Mouse (Mus musculus) forebrain, embryonic 11.5 days (tissue): ENCODE results near the gene Prss30. TPM values are rescaled to one million over a fixed set of nuclear protein-coding genes. Genes with fewer than 3 reads are reported as not detected.
"Not testable (repeated sequence)": the region's sequence is repeated elsewhere in the genome, so short reads cannot be mapped to it uniquely, and the experiment has no call there.

Experiments used
- ATAC-seq: fragments of 200-750 bp; cut with Nextera tagmentation; replicated peaks from 2 replicates; pipeline ENCODE4 v1.8.0; 2017; ENCODE audit warnings: moderate TSS enrichment; ENCODE audit not compliant: low FRiP score
- DNase-seq: peaks from one replicate; pipeline ENCODE4 v3.0.0-alpha.2; 2017; ENCODE audit warnings: low spot score
- H3K27ac ChIP-seq: fragments of 300-500 bp; sonication (generic); 2 replicates; pipeline ENCODE4 v1.5.1; 2014; ENCODE audit warnings: low read depth, low read length
- H3K27me3 ChIP-seq: fragments of 300-500 bp; sonication (generic); 2 replicates; pipeline ENCODE4 v1.6.1; 2014; ENCODE audit warnings: mild to moderate bottlenecking, low read length, mixed read lengths; ENCODE audit not compliant: control insufficient read depth, insufficient read depth
- H3K36me3 ChIP-seq: fragments of 300-500 bp; sonication (generic); 2 replicates; pipeline ENCODE4 v1.6.1; 2014; ENCODE audit warnings: mild to moderate bottlenecking, low read length, moderate library complexity, mixed read lengths; ENCODE audit not compliant: control insufficient read depth, insufficient read depth
- H3K4me1 ChIP-seq: fragments of 300-500 bp; sonication (generic); replicated peaks from 2 replicates; pipeline ENCODE4 v1.6.1; 2014; ENCODE audit warnings: low read length, mixed read lengths; ENCODE audit not compliant: control insufficient read depth, insufficient read depth
- H3K4me2 ChIP-seq: fragments of 300-500 bp; sonication (generic); 2 replicates; pipeline ENCODE4 v1.6.1; 2014; ENCODE audit warnings: low read depth, mild to moderate bottlenecking, low read length, moderate library complexity, mixed read lengths; ENCODE audit not compliant: severe bottlenecking
- H3K4me3 ChIP-seq: fragments of 300-500 bp; sonication (generic); 2 replicates; pipeline ENCODE4 v1.5.1; 2014; ENCODE audit warnings: low read depth, low read length
- H3K9ac ChIP-seq: fragments of 300-500 bp; sonication (generic); 2 replicates; pipeline ENCODE4 v1.6.1; 2014; ENCODE audit warnings: low read length
- H3K9me3 ChIP-seq: fragments of 300-500 bp; sonication (generic); 2 replicates; pipeline ENCODE4 v1.6.1; 2016; ENCODE audit warnings: low read length, mixed read lengths; ENCODE audit not compliant: control insufficient read depth
- WGBS: fragments of 180-500 bp; shearing (Covaris S2); extraction: QIAGEN DNeasy Blood & Tissue Kit; methylation state at CpG from one replicate; pipeline ENCODE4 v1.1.7; 2014; 5-methylcytosine and 5-hydroxymethylcytosine counted together
- microRNA-seq: library from miRNA; unstranded; fragments of <30 nt; microRNA quantifications from one replicate; pipeline ENCODE4, GENCODE M21; 2016; ENCODE audit not compliant: insufficient number of aligned reads
- polyA plus RNA-seq: library from polyadenylated mRNA; unstranded; fragments of >200 nt; fragmentation: Nextera tagmentation; extraction: Ambion mirVana; gene quantifications from 2 replicates; pipeline ENCODE4 v1.2.1, GENCODE M21; 2014

The Prss30 gene
- polyA plus RNA-seq, 1 experiment from 2014 or later, result not detected

- not testable (repeated sequence) for H3K4me1 ChIP-seq, ATAC-seq, H3K9me3 ChIP-seq, H3K27me3 ChIP-seq, H3K4me2 ChIP-seq, H3K27ac ChIP-seq, H3K9ac ChIP-seq, H3K36me3 ChIP-seq, H3K4me3 ChIP-seq, DNase-seq
- 82% methylated on average over 4 of the region's 4 CpGs for WGBS
These were observed 29.5 kb downstream of the Prss30 start for GRCm38 (mm10) chr17:23950828-23951227.

GRCm38 (mm10) chr17:23949068-23949467 is 31.3 kb downstream of the Prss30 start:
- ATAC-seq (no peak), DNase-seq (no peak)
- WGBS, result 84% methylated on average over 2 of the region's 2 CpGs
- no peaks in the 10 kb centered on the region for H3K36me3 ChIP-seq
- H3K27me3 ChIP-seq, result no peaks in the 10 kb centered on the region
- no peak overlapping the region for H3K27ac ChIP-seq
- H3K4me2 ChIP-seq, result no peak overlapping the region
- no peak overlapping the region for H3K9ac ChIP-seq
- H3K4me1 ChIP-seq, result no peaks in the 10 kb centered on the region
- no peaks in the 10 kb centered on the region for H3K9me3 ChIP-seq
- no peak overlapping the region for H3K4me3 ChIP-seq

GRCm38 (mm10) chr17:23947486-23947885 is 32.9 kb downstream of the Prss30 start:
- H3K9me3 ChIP-seq, H3K27me3 ChIP-seq, H3K4me3 ChIP-seq, DNase-seq, ATAC-seq, H3K4me1 ChIP-seq, H3K4me2 ChIP-seq, H3K27ac ChIP-seq, H3K9ac ChIP-seq, H3K36me3 ChIP-seq: not testable (repeated sequence)
- 77% methylated on average over 4 of the region's 4 CpGs for WGBS

DNA sequence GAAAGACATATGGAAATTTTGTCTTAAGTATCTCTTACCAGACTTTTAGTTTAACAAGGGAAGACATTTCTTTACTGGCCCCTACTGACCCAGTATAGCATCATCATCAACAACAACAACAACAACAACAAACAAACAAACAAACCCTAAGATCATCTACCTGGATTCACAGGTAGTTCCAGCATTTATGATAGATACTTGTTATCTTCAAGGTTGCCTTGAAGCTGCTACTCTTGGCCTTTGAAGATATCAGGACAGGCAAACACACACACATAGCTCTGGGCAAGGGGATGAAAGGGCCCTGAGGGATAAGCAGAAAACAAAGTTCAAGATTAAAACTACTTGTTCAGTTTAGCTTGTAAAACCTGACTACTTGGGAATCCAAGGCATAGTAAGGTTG is 39.0 kb downstream of the Prss30 start, which contains the start of gene Sbp:
Gene Sbp (plus strand): TSS at position 301 of the 400 bp plus-strand sequence.
- DNase-seq, result no peak
- H3K4me3 ChIP-seq, result no peak within 1 kb of the TSS
- no peak within 1 kb of the TSS for H3K9ac ChIP-seq

DNA sequence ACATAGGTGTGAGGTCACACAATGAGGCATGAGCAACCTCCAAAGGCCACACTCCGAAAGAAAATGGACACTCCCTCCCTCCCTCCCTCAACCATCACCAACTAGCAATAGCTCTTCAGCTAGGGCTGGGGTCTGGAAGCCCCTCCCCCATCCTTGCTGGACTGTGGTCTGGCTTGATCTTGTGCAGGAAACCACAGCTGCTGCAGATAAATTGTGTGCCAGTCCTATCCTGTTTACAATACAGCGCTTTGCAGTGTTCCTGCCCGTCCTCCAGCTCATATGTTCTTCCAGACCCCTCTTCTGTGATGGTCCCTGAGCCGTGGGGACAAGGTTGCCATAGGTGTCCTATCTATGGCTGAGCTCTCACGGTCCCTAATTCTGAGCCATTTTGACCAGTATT is 49.2 kb downstream of the Prss30 start:
- no peaks in the 10 kb centered on the region for H3K9me3 ChIP-seq
- no peak overlapping the region for H3K9ac ChIP-seq
- H3K36me3 ChIP-seq, result no peaks in the 10 kb centered on the region
- H3K4me3 ChIP-seq, result no peak overlapping the region
- ATAC-seq, result no peak
- H3K27me3 ChIP-seq, result no peaks in the 10 kb centered on the region
- whole genome bisulfite sequencing, result 85% methylated on average over 5 of the region's 5 CpGs
- H3K27ac ChIP-seq, result no peak overlapping the region
- no peak for DNase-seq
- no peaks in the 10 kb centered on the region for H3K4me1 ChIP-seq
- H3K4me2 ChIP-seq, result no peak overlapping the region

More for the DNA sequence above, 39.0 kb downstream of the Prss30 start, which contains the start of gene Sbp:
- no peak for ATAC-seq
- H3K4me2 ChIP-seq, result no peak within 1 kb of the TSS
- no peaks in the 10 kb centered on the region for H3K9me3 ChIP-seq
- no peak within 1 kb of the TSS for H3K27ac ChIP-seq
- no peaks in the 10 kb centered on the region for H3K27me3 ChIP-seq
- no peaks in the 10 kb centered on the region for H3K36me3 ChIP-seq
- no peaks in the 10 kb centered on the region for H3K4me1 ChIP-seq

DNA sequence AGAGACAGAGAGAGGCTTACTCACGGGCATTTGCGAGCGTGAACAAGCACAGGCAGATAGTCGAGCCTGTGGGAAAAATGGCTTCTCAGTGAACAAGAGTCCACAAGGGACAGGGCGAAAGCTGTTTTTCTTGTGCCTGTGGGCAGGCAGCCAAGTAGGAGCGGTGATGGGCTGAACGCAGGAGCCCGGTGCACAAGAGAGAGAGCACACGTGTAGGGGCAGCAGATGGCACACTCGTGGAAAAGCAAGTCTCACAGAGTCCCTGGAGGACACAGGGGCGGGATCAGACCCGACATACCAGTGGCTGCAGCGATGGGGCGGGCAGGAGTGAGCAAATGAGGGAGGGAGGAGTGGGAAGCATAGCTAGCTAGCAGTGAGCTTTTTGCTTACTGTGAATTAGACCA is 55.3 kb downstream of the Prss30 start:
- Histone ChIP-seq H3K9me3 (no peaks in the 10 kb centered on the region), H3K27ac (peak overlapping the region; percentile 96), H3K36me3 (no peaks in the 10 kb centered on the region), H3K9ac (peak overlapping the region; percentile 63), H3K4me2 (peak overlapping the region; percentile 88), H3K4me1 (peaks cover 5% of the 10 kb centered on the region), H3K27me3 (no peaks in the 10 kb centered on the region), H3K4me3 (peak overlapping the region; percentile 46)
- DNase-seq, result peak; percentile 82
- under 1% methylated on average over 14 of the region's 14 CpGs for WGBS
- ATAC-seq, result peak; percentile 80

GRCm38 (mm10) chr17:23924531-23925007 is 55.8 kb downstream of the Prss30 start:
- Histone ChIP-seq H3K9ac (peak overlapping the region; percentile 63), H3K27me3 (no peaks in the 10 kb centered on the region), H3K4me2 (peak overlapping the region; percentile 88), H3K36me3 (no peaks in the 10 kb centered on the region), H3K27ac (peak overlapping the region; percentile 96), H3K9me3 (no peaks in the 10 kb centered on the region), H3K4me1 (peaks cover 5% of the 10 kb centered on the region), H3K4me3 (peak overlapping the region; percentile 46)
- peak; percentile 95 for DNase-seq
- WGBS, result under 1% methylated on average over 29 of the region's 29 CpGs
- ATAC-seq, result peak; percentile 99

Small RNAs within 50 kb of the gene (microRNA-seq; reads per million reads assigned to microRNA genes)
- gene Gm27700, result not detected

Other genes with a start within 250 kb of the Prss30 start
- gene Paqr4, start 239.7 kb downstream of the Prss30 start, polyA plus RNA-seq, result 26.5 and 28.8 TPM in 2 replicates
- 2.2 and 2.6 TPM in 2 replicates for gene Kremen2, start 234.7 kb downstream of the Prss30 start, polyA plus RNA-seq
- gene Flywch1, start 209.0 kb downstream of the Prss30 start, polyA plus RNA-seq, result 167 and 174 TPM in 2 replicates
- gene Flywch2, start 194.5 kb downstream of the Prss30 start, polyA plus RNA-seq, result 22.0 and 28.7 TPM in 2 replicates
- gene Srrm2, start 190.0 kb downstream of the Prss30 start, polyA plus RNA-seq, result 541 and 559 TPM in 2 replicates
- gene Elob, start 151.4 kb downstream of the Prss30 start, polyA plus RNA-seq, result 1,038 and 1,041 TPM in 2 replicates
- gene Prss33, start 144.5 kb downstream of the Prss30 start, polyA plus RNA-seq, result not detected in 2 replicates
- gene Prss32, start 136.7 kb downstream of the Prss30 start, polyA plus RNA-seq, result not detected in 2 replicates
- gene Prss41, start 136.4 kb downstream of the Prss30 start, polyA plus RNA-seq, result 2.1 and 2.6 TPM in 2 replicates
- not detected in 2 replicates for gene Prss21, start 112.5 kb downstream of the Prss30 start, polyA plus RNA-seq
- not detected in 2 replicates for gene Dcpp1, start 99.7 kb downstream of the Prss30 start, polyA plus RNA-seq
- not detected in 2 replicates for gene Dcpp2, start 99.7 kb downstream of the Prss30 start, polyA plus RNA-seq
- not detected in 2 replicates for gene Dcpp3, start 63.1 kb downstream of the Prss30 start, polyA plus RNA-seq
- not detected in 2 replicates for gene Sbp, start 38.9 kb downstream of the Prss30 start, polyA plus RNA-seq
- not detected in 2 replicates for gene Sbpl, start 25.3 kb downstream of the Prss30 start, polyA plus RNA-seq
- not detected in 2 replicates for gene Prss22, start 17.5 kb upstream of the Prss30 start, polyA plus RNA-seq
- 0.15 TPM in 1 of 2 replicates, not detected in the other for gene Prss27, start 57.6 kb upstream of the Prss30 start, polyA plus RNA-seq
- gene Kctd5, start 92.9 kb upstream of the Prss30 start, polyA plus RNA-seq, result 82.8 and 85.0 TPM in 2 replicates
- 46.6 and 47.5 TPM in 2 replicates for gene Pdpk1, start 170.4 kb upstream of the Prss30 start, polyA plus RNA-seq
- 29.5 and 34.7 TPM in 2 replicates for gene Amdhd2, start 183.2 kb upstream of the Prss30 start, polyA plus RNA-seq
- 394 and 453 TPM in 2 replicates for gene Atp6v0c, start 189.1 kb upstream of the Prss30 start, polyA plus RNA-seq
- 8.3 and 8.4 TPM in 2 replicates for gene Tbc1d24, start 225.0 kb upstream of the Prss30 start, polyA plus RNA-seq
- gene Ntn3, start 229.0 kb upstream of the Prss30 start, polyA plus RNA-seq, result 3.8 and 4.9 TPM in 2 replicates
- gene Tedc2, start 240.3 kb upstream of the Prss30 start, polyA plus RNA-seq, result 17.7 and 19.2 TPM in 2 replicates